Mouse (Mus musculus): ENCODE results near the gene Lrrc10.

DNA sequence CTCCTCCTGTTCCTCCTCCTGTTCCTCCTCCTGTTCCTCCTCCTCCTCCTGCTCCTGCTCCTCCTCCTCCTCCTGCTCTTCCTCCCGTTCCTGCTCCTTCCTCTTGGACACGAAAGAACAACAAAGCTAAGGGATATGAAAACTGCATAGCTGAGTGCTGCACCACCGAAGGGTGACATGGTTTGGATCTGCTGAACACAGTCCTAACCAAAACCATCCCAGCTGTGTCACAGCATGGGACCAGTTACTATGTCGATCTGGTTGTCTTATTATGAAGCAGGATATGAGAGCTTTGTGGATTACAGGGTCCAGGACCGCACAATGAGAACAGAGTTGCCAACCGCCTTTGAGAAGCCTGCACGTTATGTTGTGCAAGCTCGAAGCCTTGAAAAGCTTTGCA lies 19.0 kb upstream of the Lrrc10 start:
- TF ChIP-seq CTCF (IDR thresholded peaks at IDR 0.05; ENCODE audit: extremely low read depth, insufficient read length, insufficient replicate concordance, low read depth, low read length): no peak
- no peak for TF ChIP-seq POLR2A (IDR thresholded peaks at IDR 0.05; ENCODE audit: low read depth, low read length)
